Mouse (Mus musculus): ENCODE measurements at regions not wholly inside any gene's neighbourhood (a gene's known extent, or its start where the extent isn't known, plus 50 kb on each side); places are given as distances from the start of the nearest gene placed in this dataset.

GRCm38 (mm10) chr7:89088141-89088540, 315.9 kb downstream of the Tmem135 start:
- DNase-seq (ENCODE audit: low spot score), result no peak
- H3K4me2 ChIP-seq (ENCODE audit: low read depth, low read length), result no peak overlapping the region
- H3K27ac ChIP-seq (replicated peaks; ENCODE audit: low read depth, low read length), result no peak overlapping the region
- ATAC-seq (ENCODE audit: low read depth), result no peak
- H3K36me3 ChIP-seq (ENCODE audit: control insufficient read depth, insufficient read depth, low read length), result no peaks in the 10 kb centered on the region
- no peak overlapping the region for H3K9ac ChIP-seq (ENCODE audit: low read depth, low read length)
- no peaks in the 10 kb centered on the region for H3K27me3 ChIP-seq (replicated peaks; ENCODE audit: control insufficient read depth, insufficient read depth, low read length)
- 41% methylated on average over 1 of the region's 1 CpGs for WGBS
- H3K4me1 ChIP-seq (ENCODE audit: control insufficient read depth, insufficient read depth, low read length), result no peaks in the 10 kb centered on the region
- H3K9me3 ChIP-seq (ENCODE audit: control insufficient read depth, low read length), result no peaks in the 10 kb centered on the region
- no peak overlapping the region for H3K4me3 ChIP-seq (ENCODE audit: low read depth, low read length)

DNA sequence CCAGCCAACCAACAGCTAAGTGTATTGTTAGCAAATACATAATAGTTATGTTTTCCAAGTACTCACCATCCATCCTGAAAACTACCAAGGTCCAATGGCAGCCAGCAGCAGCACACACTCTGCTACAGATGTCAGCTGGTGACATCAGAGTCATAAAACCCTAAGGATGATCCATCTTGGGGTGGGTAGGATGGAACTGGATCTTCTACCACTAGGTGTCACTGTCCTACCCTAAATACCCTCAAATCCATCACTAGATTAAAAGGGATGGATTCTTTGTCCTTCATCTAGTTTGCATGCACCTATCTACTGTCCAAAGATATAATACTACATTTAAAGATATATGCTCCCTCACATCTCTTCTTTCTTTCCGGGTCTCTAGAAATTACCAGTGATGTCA, 317.7 kb downstream of the Tmem135 start:
- H3K27me3 ChIP-seq (replicated peaks; ENCODE audit: control insufficient read depth, insufficient read depth, low read length), result no peaks in the 10 kb centered on the region
- ATAC-seq (ENCODE audit: low read depth), result no peak
- peak; percentile 45 for DNase-seq (ENCODE audit: low spot score)

GRCm38 (mm10) chr7:89073939-89074690, 329.9 kb downstream of the Tmem135 start:
- H3K27ac ChIP-seq (replicated peaks; ENCODE audit: low read depth, low read length), result no peak overlapping the region
- 75% methylated on average over 7 of the region's 7 CpGs for WGBS

More for the DNA sequence above, 317.7 kb downstream of the Tmem135 start:
- Histone ChIP-seq H3K4me3 (ENCODE audit: low read depth, low read length) (no peak overlapping the region), H3K4me2 (ENCODE audit: low read depth, low read length) (no peak overlapping the region), H3K36me3 (ENCODE audit: control insufficient read depth, insufficient read depth, low read length) (no peaks in the 10 kb centered on the region), H3K9ac (ENCODE audit: low read depth, low read length) (no peak overlapping the region), H3K27ac (replicated peaks; ENCODE audit: low read depth, low read length) (no peak overlapping the region), H3K4me1 (ENCODE audit: control insufficient read depth, insufficient read depth, low read length) (no peaks in the 10 kb centered on the region), H3K9me3 (ENCODE audit: control insufficient read depth, low read length) (no peaks in the 10 kb centered on the region)
- 80% methylated on average over 1 of the region's 1 CpGs for WGBS

GRCm38 (mm10) chr7:89070030-89070429, 334.0 kb downstream of the Tmem135 start:
- H3K27ac ChIP-seq (replicated peaks; ENCODE audit: low read depth, low read length), result no peak overlapping the region
- H3K9me3 ChIP-seq (ENCODE audit: control insufficient read depth, low read length), result no peaks in the 10 kb centered on the region
- no peaks in the 10 kb centered on the region for H3K36me3 ChIP-seq (ENCODE audit: control insufficient read depth, insufficient read depth, low read length)
- no peak overlapping the region for H3K4me3 ChIP-seq (ENCODE audit: low read depth, low read length)
- H3K4me1 ChIP-seq (ENCODE audit: control insufficient read depth, insufficient read depth, low read length), result no peaks in the 10 kb centered on the region
- no peak overlapping the region for H3K4me2 ChIP-seq (ENCODE audit: low read depth, low read length)
- no peak overlapping the region for H3K9ac ChIP-seq (ENCODE audit: low read depth, low read length)
- H3K27me3 ChIP-seq (replicated peaks; ENCODE audit: control insufficient read depth, insufficient read depth, low read length), result no peaks in the 10 kb centered on the region
- ATAC-seq (ENCODE audit: low read depth) (no peak), DNase-seq (ENCODE audit: low spot score) (no peak)

More at GRCm38 (mm10) chr7:89073939-89074690, 329.9 kb downstream of the Tmem135 start:
- Histone ChIP-seq H3K27me3 (replicated peaks; ENCODE audit: control insufficient read depth, insufficient read depth, low read length) (no peaks in the 10 kb centered on the region), H3K9ac (ENCODE audit: low read depth, low read length) (no peak overlapping the region), H3K9me3 (ENCODE audit: control insufficient read depth, low read length) (no peaks in the 10 kb centered on the region), H3K4me1 (ENCODE audit: control insufficient read depth, insufficient read depth, low read length) (no peaks in the 10 kb centered on the region), H3K36me3 (ENCODE audit: control insufficient read depth, insufficient read depth, low read length) (no peaks in the 10 kb centered on the region), H3K4me3 (ENCODE audit: low read depth, low read length) (no peak overlapping the region), H3K4me2 (ENCODE audit: low read depth, low read length) (no peak overlapping the region)
- no peak for DNase-seq (ENCODE audit: low spot score)
- no peak for ATAC-seq (ENCODE audit: low read depth)

GRCm38 (mm10) chr7:89064462-89064861, 339.6 kb downstream of the Tmem135 start:
- Histone ChIP-seq H3K27ac (replicated peaks; ENCODE audit: low read depth, low read length) (no peak overlapping the region), H3K9me3 (ENCODE audit: control insufficient read depth, low read length) (no peaks in the 10 kb centered on the region), H3K27me3 (replicated peaks; ENCODE audit: control insufficient read depth, insufficient read depth, low read length) (no peaks in the 10 kb centered on the region), H3K9ac (ENCODE audit: low read depth, low read length) (no peak overlapping the region), H3K4me2 (ENCODE audit: low read depth, low read length) (no peak overlapping the region), H3K36me3 (ENCODE audit: control insufficient read depth, insufficient read depth, low read length) (no peaks in the 10 kb centered on the region), H3K4me3 (ENCODE audit: low read depth, low read length) (no peak overlapping the region), H3K4me1 (ENCODE audit: control insufficient read depth, insufficient read depth, low read length) (no peaks in the 10 kb centered on the region)
- DNase-seq (ENCODE audit: low spot score) (no peak), ATAC-seq (ENCODE audit: low read depth) (no peak)
- 84% methylated on average over 3 of the region's 3 CpGs for WGBS

- Histone ChIP-seq H3K4me2 (ENCODE audit: low read depth, low read length) (no peak overlapping the region), H3K9ac (ENCODE audit: low read depth, low read length) (no peak overlapping the region), H3K27ac (replicated peaks; ENCODE audit: low read depth, low read length) (no peak overlapping the region), H3K9me3 (ENCODE audit: control insufficient read depth, low read length) (no peaks in the 10 kb centered on the region), H3K36me3 (ENCODE audit: control insufficient read depth, insufficient read depth, low read length) (no peaks in the 10 kb centered on the region), H3K27me3 (replicated peaks; ENCODE audit: control insufficient read depth, insufficient read depth, low read length) (no peaks in the 10 kb centered on the region), H3K4me1 (ENCODE audit: control insufficient read depth, insufficient read depth, low read length) (no peaks in the 10 kb centered on the region), H3K4me3 (ENCODE audit: low read depth, low read length) (no peak overlapping the region)
- DNase-seq (ENCODE audit: low spot score), result no peak
- WGBS, result 65% methylated on average over 10 of the region's 10 CpGs
- no peak for ATAC-seq (ENCODE audit: low read depth)
These were observed 340.4 kb downstream of the Tmem135 start for GRCm38 (mm10) chr7:89063630-89064029.

GRCm38 (mm10) chr7:89054494-89054893, 349.5 kb downstream of the Tmem135 start:
- 78% methylated on average over 2 of the region's 2 CpGs for WGBS

DNA sequence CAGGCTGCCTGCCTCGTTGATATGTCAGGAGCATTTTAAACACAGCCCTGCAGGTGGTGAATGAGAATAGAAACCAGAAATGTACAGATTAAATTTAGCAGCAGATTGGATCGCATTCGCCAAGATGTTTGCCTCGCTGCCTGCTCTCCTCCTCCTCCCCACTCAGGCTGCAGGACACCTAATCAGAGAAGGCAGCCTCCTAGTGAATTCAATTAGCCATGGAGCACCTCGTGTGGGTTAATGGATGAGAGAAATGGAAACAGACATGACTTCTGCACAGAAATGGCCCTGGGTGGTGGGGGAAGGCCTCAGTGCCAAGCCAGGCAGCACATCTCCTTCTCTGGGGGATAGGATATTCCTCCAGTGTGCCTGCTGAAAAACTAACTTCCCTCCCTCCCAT, 352.8 kb downstream of the Tmem135 start:
- H3K4me2 ChIP-seq (ENCODE audit: low read depth, low read length), result no peak overlapping the region
- ATAC-seq (ENCODE audit: low read depth) (no peak), DNase-seq (ENCODE audit: low spot score) (peak; percentile 9)
- no peaks in the 10 kb centered on the region for H3K36me3 ChIP-seq (ENCODE audit: control insufficient read depth, insufficient read depth, low read length)
- no peak overlapping the region for H3K4me3 ChIP-seq (ENCODE audit: low read depth, low read length)
- H3K9me3 ChIP-seq (ENCODE audit: control insufficient read depth, low read length), result no peaks in the 10 kb centered on the region
- WGBS, result 41% methylated on average over 5 of the region's 5 CpGs
- no peak overlapping the region for H3K9ac ChIP-seq (ENCODE audit: low read depth, low read length)
- H3K27ac ChIP-seq (replicated peaks; ENCODE audit: low read depth, low read length), result no peak overlapping the region
- H3K27me3 ChIP-seq (replicated peaks; ENCODE audit: control insufficient read depth, insufficient read depth, low read length), result no peaks in the 10 kb centered on the region
- H3K4me1 ChIP-seq (ENCODE audit: control insufficient read depth, insufficient read depth, low read length), result no peaks in the 10 kb centered on the region

More at GRCm38 (mm10) chr7:89054494-89054893, 349.5 kb downstream of the Tmem135 start:
- Histone ChIP-seq H3K27me3 (replicated peaks; ENCODE audit: control insufficient read depth, insufficient read depth, low read length) (no peaks in the 10 kb centered on the region), H3K36me3 (ENCODE audit: control insufficient read depth, insufficient read depth, low read length) (no peaks in the 10 kb centered on the region), H3K9ac (ENCODE audit: low read depth, low read length) (no peak overlapping the region), H3K9me3 (ENCODE audit: control insufficient read depth, low read length) (no peaks in the 10 kb centered on the region), H3K27ac (replicated peaks; ENCODE audit: low read depth, low read length) (no peak overlapping the region), H3K4me2 (ENCODE audit: low read depth, low read length) (no peak overlapping the region), H3K4me3 (ENCODE audit: low read depth, low read length) (no peak overlapping the region), H3K4me1 (ENCODE audit: control insufficient read depth, insufficient read depth, low read length) (no peaks in the 10 kb centered on the region)
- no peak for ATAC-seq (ENCODE audit: low read depth)
- no peak for DNase-seq (ENCODE audit: low spot score)

Data from embryonic facial prominence, embryonic 14.5 days (tissue).